Mouse (Mus musculus): ENCODE measurements around the gene Gm20388. TPM values are rescaled to one million over a fixed set of nuclear protein-coding genes. Genes with fewer than 3 reads are reported as not detected.
"Not testable (repeated sequence)": the region's sequence is repeated elsewhere in the genome, so short reads cannot be mapped to it uniquely, and the experiment has no call there.

Gm20388 gene
- total RNA-seq, 1 experiment: 27.0 TPM

DNA sequence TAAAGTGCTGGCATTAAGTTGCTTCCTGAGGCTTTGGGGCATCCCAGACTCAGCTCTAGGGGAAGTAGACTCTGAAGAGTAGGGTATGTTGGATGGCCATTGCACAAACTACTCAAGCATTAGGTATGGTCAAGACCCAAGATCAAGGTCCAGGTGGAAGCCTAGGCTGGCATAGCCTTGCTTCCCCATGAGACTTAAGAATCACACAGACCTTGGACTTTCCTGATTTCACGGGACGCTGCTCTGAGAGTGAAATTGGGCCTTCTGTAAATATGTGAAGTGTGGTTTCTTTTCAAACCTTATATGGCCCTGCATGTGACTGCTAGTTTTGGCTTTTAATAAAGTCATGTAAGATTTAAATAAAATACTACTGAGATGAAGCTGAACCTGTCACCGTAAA, 2662.1 kb downstream of the Gm20388 start:
- H3K36me3 ChIP-seq (ENCODE audit: control insufficient read depth, insufficient read depth, low read length, poor library complexity, severe bottlenecking): peaks cover 49% of the 10 kb centered on the region
- peaks cover 8 to 26% of the 10 kb centered on the region in 2 experiments; a peak in 2 of 4 replicates for H3K4me1 ChIP-seq (ENCODE audit: control insufficient read depth in 2 of 2, insufficient read depth in 2 of 2, low read length in 2 of 2, poor library complexity in 1 of 2)
- no peak for DNase-seq (ENCODE audit: low read depth, low spot score)
- TF ChIP-seq HCFC1 (IDR thresholded peaks at IDR 0.05; ENCODE audit: borderline replicate concordance, insufficient read depth, low read length) (no peak), ZC3H11A (IDR thresholded peaks at IDR 0.05; ENCODE audit: borderline replicate concordance, low read depth, low read length) (no peak), MAFK (IDR thresholded peaks at IDR 0.05; ENCODE audit: insufficient read depth, low read depth, low read length) (no peak)
- no peak overlapping the region for H3K4me3 ChIP-seq (ENCODE audit: insufficient read depth in 1 of 2, low read depth in 1 of 2, low read length in 2 of 2, poor library complexity in 1 of 2, severe bottlenecking in 1 of 2)
- in situ Hi-C loops (cut with MboI; ENCODE audit: low sequenced_read_pairs in 2 of 2, unreplicated experiment in 2 of 2): no loop called here
- no peak overlapping the region for H3K27ac ChIP-seq (ENCODE audit: insufficient read depth, low read depth, low read length, poor library complexity, severe bottlenecking)
- no peak overlapping the region for H3K9ac ChIP-seq (ENCODE audit: insufficient read depth, low read depth, low read length, poor library complexity, severe bottlenecking)
- H3K9me3 ChIP-seq (ENCODE audit: control insufficient read depth, insufficient read depth, low read depth, low read length): no peaks in the 10 kb centered on the region

DNA sequence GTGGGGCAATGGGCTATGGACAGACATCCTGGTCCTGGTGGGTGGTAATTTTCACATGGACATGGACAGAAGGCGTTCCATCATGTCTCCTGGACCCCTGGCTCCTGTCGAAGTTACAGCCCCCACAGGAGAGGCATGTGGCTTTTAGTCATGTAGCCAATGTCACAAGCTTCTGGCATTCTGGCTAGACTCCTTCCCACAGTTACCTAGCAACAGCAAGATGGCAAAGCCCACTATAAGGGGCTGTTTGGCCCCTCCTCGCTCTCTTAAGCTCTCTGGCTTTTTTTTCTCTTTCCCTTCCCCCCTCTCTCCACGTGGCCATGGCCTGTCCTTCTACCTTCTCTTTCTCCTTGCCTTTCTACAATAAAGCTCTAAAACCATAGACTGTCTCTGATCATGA, 2662.5 kb downstream of the Gm20388 start:
- Histone ChIP-seq H3K4me1 (ENCODE audit: control insufficient read depth in 2 of 2, insufficient read depth in 2 of 2, low read length in 2 of 2, poor library complexity in 1 of 2) (peaks cover 8 to 26% of the 10 kb centered on the region in 2 experiments; a peak in 2 of 4 replicates), H3K36me3 (ENCODE audit: control insufficient read depth, insufficient read depth, low read length, poor library complexity, severe bottlenecking) (peaks cover 49% of the 10 kb centered on the region)
- DNase-seq (ENCODE audit: low read depth, low spot score); H3K4me3 ChIP-seq (ENCODE audit: insufficient read depth in 1 of 2, low read depth in 1 of 2, low read length in 2 of 2, poor library complexity in 1 of 2, severe bottlenecking in 1 of 2); H3K9me3 ChIP-seq (ENCODE audit: control insufficient read depth, insufficient read depth, low read depth, low read length); H3K27ac ChIP-seq (ENCODE audit: insufficient read depth, low read depth, low read length, poor library complexity, severe bottlenecking); in situ Hi-C loops (cut with MboI; ENCODE audit: low sequenced_read_pairs in 2 of 2, unreplicated experiment in 2 of 2); H3K9ac ChIP-seq (ENCODE audit: insufficient read depth, low read depth, low read length, poor library complexity, severe bottlenecking): not testable (repeated sequence)

DNA sequence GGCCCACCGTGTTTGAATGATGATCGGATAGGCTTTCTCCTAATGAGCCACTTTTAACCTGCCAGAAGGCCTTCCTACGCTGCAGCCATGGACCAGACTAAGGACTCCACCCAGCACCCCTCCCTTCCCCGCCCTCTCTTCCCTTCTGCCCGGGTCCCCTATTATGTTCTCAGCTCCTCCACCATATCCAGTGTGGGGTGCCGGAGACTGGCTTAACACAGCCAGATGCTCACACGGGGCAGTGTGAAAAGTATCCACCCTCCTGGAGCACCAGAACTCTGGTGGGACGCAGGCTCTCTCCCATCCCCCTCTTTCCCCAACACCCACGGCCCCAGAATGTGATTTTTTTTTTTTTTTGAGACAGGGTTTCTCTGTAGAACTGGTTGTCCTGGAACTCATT, 2662.9 kb downstream of the Gm20388 start:
- Histone ChIP-seq H3K27ac (ENCODE audit: insufficient read depth, low read depth, low read length, poor library complexity, severe bottlenecking) (no peak overlapping the region; the same call in 1 of the 2 replicates), H3K9ac (ENCODE audit: insufficient read depth, low read depth, low read length, poor library complexity, severe bottlenecking) (no peak overlapping the region), H3K4me3 (ENCODE audit: insufficient read depth in 1 of 2, low read depth in 1 of 2, low read length in 2 of 2, poor library complexity in 1 of 2, severe bottlenecking in 1 of 2) (no peak overlapping the region), H3K36me3 (ENCODE audit: control insufficient read depth, insufficient read depth, low read length, poor library complexity, severe bottlenecking) (peaks cover 49% of the 10 kb centered on the region), H3K4me1 (ENCODE audit: control insufficient read depth in 2 of 2, insufficient read depth in 2 of 2, low read length in 2 of 2, poor library complexity in 1 of 2) (peaks cover 8 to 26% of the 10 kb centered on the region in 2 experiments; a peak in 2 of 4 replicates), H3K9me3 (ENCODE audit: control insufficient read depth, insufficient read depth, low read depth, low read length) (no peaks in the 10 kb centered on the region)
- TF ChIP-seq CHD2 (IDR thresholded peaks at IDR 0.05; ENCODE audit: low read depth, low read length): no peak
- TF ChIP-seq HCFC1 (IDR thresholded peaks at IDR 0.05; ENCODE audit: borderline replicate concordance, insufficient read depth, low read length): no peak
- TF ChIP-seq MAFK (IDR thresholded peaks at IDR 0.05; ENCODE audit: insufficient read depth, low read depth, low read length): no peak
- TF ChIP-seq ZNF384 (IDR thresholded peaks at IDR 0.05; ENCODE audit: low read depth, low read length): no peak
- TF ChIP-seq ZC3H11A (IDR thresholded peaks at IDR 0.05; ENCODE audit: borderline replicate concordance, low read depth, low read length): no peak
- no peak for DNase-seq (ENCODE audit: low read depth, low spot score)
- in situ Hi-C loops (cut with MboI; ENCODE audit: low sequenced_read_pairs in 2 of 2, unreplicated experiment in 2 of 2): no loop called here

DNA sequence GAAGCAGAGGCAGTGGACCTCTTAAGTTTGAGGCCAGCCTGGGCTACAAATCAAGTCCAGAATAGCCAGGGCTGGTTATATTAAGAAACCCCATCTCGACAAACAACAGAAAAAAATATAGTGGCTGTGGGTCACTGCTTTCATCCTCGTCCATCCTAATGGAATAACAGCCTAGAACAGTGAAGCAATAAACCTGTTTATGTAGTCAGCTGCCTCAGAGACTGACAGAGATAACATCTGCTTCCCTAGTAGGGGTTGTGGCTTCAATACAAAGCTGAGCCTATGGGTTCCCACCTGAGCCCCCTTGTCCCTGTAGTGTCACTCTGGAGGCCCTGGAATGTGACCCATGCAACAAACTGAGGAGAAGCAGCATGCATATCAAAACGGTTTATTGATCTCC, 2663.6 kb downstream of the Gm20388 start:
- Histone ChIP-seq H3K36me3 (ENCODE audit: control insufficient read depth, insufficient read depth, low read length, poor library complexity, severe bottlenecking) (peaks cover 43% of the 10 kb centered on the region), H3K4me3 (ENCODE audit: insufficient read depth in 1 of 2, low read depth in 1 of 2, low read length in 2 of 2, poor library complexity in 1 of 2, severe bottlenecking in 1 of 2) (no peak overlapping the region), H3K27ac (ENCODE audit: insufficient read depth, low read depth, low read length, poor library complexity, severe bottlenecking) (no peak overlapping the region; the same call in 1 of the 2 replicates), H3K9ac (ENCODE audit: insufficient read depth, low read depth, low read length, poor library complexity, severe bottlenecking) (no peak overlapping the region), H3K4me1 (ENCODE audit: control insufficient read depth in 2 of 2, insufficient read depth in 2 of 2, low read length in 2 of 2, poor library complexity in 1 of 2) (peaks cover 8 to 31% of the 10 kb centered on the region in 2 experiments; a peak in 3 of 4 replicates), H3K9me3 (ENCODE audit: control insufficient read depth, insufficient read depth, low read depth, low read length) (no peaks in the 10 kb centered on the region)
- TF ChIP-seq CHD2 (IDR thresholded peaks at IDR 0.05; ENCODE audit: low read depth, low read length) (no peak), ZC3H11A (IDR thresholded peaks at IDR 0.05; ENCODE audit: borderline replicate concordance, low read depth, low read length) (no peak), ZNF384 (IDR thresholded peaks at IDR 0.05; ENCODE audit: low read depth, low read length) (no peak; the same call in 1 of the 2 replicates), MAFK (IDR thresholded peaks at IDR 0.05; ENCODE audit: insufficient read depth, low read depth, low read length) (no peak), HCFC1 (IDR thresholded peaks at IDR 0.05; ENCODE audit: borderline replicate concordance, insufficient read depth, low read length) (no peak)
- in situ Hi-C loops (cut with MboI; ENCODE audit: low sequenced_read_pairs in 2 of 2, unreplicated experiment in 2 of 2): no loop called here
- DNase-seq (ENCODE audit: low read depth, low spot score): no peak

DNA sequence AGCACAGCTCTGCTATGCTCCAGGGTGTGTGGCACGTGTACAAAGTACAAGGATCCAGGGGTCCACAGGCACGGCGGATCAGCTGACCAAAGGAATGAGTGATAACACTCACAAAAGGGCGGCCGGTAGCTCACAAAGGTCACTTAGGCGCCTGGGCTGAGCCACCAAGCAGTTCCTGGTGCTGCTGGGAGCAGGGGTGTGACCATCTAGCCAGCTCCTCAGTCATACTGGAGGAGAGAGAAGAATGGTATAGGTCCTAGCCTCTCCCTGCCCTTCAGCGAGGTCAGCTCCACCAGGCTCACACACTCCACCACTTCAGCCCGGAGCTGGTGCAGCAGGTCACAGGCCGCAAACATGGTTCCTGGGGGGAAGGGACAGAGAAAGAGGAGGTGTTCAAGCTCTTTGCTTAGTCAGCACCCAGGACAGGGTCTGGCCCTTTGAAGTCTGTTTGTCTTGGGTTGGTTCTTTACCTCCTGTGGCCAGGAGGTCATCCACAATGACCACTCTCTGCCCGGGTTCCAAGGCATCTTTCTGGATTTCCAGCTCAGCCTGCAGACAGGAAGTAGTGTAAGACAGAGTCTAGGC, 2664.1 kb downstream of the Gm20388 start:
- Histone ChIP-seq H3K4me3 (ENCODE audit: insufficient read depth in 1 of 2, low read depth in 1 of 2, low read length in 2 of 2, poor library complexity in 1 of 2, severe bottlenecking in 1 of 2) (peak overlapping the region in 1 of 2 experiments; percentile 87; a peak in 2 of 4 replicates), H3K27ac (ENCODE audit: insufficient read depth, low read depth, low read length, poor library complexity, severe bottlenecking) (peak overlapping the region; percentile 9; the same call in 1 of the 2 replicates)

More for the DNA sequence above, 2664.1 kb downstream of the Gm20388 start:
- no peak for DNase-seq (ENCODE audit: low read depth, low spot score)
- peaks cover 9 to 27% of the 10 kb centered on the region in 2 experiments; a peak in 3 of 4 replicates for H3K4me1 ChIP-seq (ENCODE audit: control insufficient read depth in 2 of 2, insufficient read depth in 2 of 2, low read length in 2 of 2, poor library complexity in 1 of 2)
- in situ Hi-C loops (cut with MboI; ENCODE audit: low sequenced_read_pairs in 2 of 2, unreplicated experiment in 2 of 2): no loop called here
- H3K36me3 ChIP-seq (ENCODE audit: control insufficient read depth, insufficient read depth, low read length, poor library complexity, severe bottlenecking): peaks cover 38% of the 10 kb centered on the region
- TF ChIP-seq MAFK (IDR thresholded peaks at IDR 0.05; ENCODE audit: insufficient read depth, low read depth, low read length): peak; percentile 75
- TF ChIP-seq CHD2 (IDR thresholded peaks at IDR 0.05; ENCODE audit: low read depth, low read length): no peak
- H3K9ac ChIP-seq (ENCODE audit: insufficient read depth, low read depth, low read length, poor library complexity, severe bottlenecking): no peak overlapping the region
- H3K9me3 ChIP-seq (ENCODE audit: control insufficient read depth, insufficient read depth, low read depth, low read length): no peaks in the 10 kb centered on the region
